Mouse (Mus musculus) liver, adult 2 months (tissue): ENCODE measurements around the gene Hoxc9. TPM values are rescaled to one million over a fixed set of nuclear protein-coding genes. Genes with fewer than 3 reads are reported as not detected.
A peak's percentile ranks its signal among the peaks of the same experiment; 100 is the strongest.

Source experiments
- DNase-seq: peaks from one replicate; pipeline ENCODE4 v3.0.0-alpha.2; 2011; ENCODE audit warnings: low read depth, low spot score; ENCODE audit errors: extremely low read depth
- H3K27ac ChIP-seq: fragments of 200-500 bp; replicated peaks from 2 replicates; pipeline ENCODE4 v1.5.1; 2012; ENCODE audit warnings: low read depth, mild to moderate bottlenecking, control low read depth, inconsistent platforms, low read length; ENCODE audit not compliant: insufficient read depth
- H3K27me3 ChIP-seq: fragments of 200-500 bp; 2 replicates; pipeline ENCODE4 v1.6.1; 2012; ENCODE audit warnings: mild to moderate bottlenecking, moderate library complexity, low read length, inconsistent platforms; ENCODE audit not compliant: control insufficient read depth, insufficient read depth
- H3K36me3 ChIP-seq: fragments of 200-500 bp; 2 replicates; pipeline ENCODE4 v1.6.1; 2012; ENCODE audit warnings: low read length, inconsistent platforms; ENCODE audit not compliant: control insufficient read depth, insufficient read depth
- H3K4me1 ChIP-seq: fragments of 200-500 bp; 2 replicates; pipeline ENCODE4 v1.6.1; 2011; ENCODE audit warnings: low read length; ENCODE audit not compliant: control insufficient read depth, insufficient read depth
- H3K4me3 ChIP-seq: fragments of 200-500 bp; 2 replicates; pipeline ENCODE4 v1.5.1; 2011; ENCODE audit warnings: low read depth, mild to moderate bottlenecking, control low read depth, low read length, moderate library complexity; ENCODE audit not compliant: insufficient read depth
- H3K79me2 ChIP-seq: fragments of 200-500 bp; 2 replicates; pipeline ENCODE4 v1.6.1; 2012; ENCODE audit warnings: inconsistent platforms, mild to moderate bottlenecking, low read length, moderate library complexity; ENCODE audit not compliant: control insufficient read depth, insufficient read depth
- H3K9ac ChIP-seq: fragments of 200-500 bp; 2 replicates; pipeline ENCODE4 v1.6.1; 2012; ENCODE audit warnings: low read depth, mild to moderate bottlenecking, control low read depth, inconsistent platforms, low read length
- CTCF ChIP-seq: fragments of 200-500 bp; IDR thresholded peaks from 2 replicates; pipeline ENCODE4 v1.5.1; 2011; ENCODE audit warnings: low read depth, low read length, control low read depth
- POLR2A ChIP-seq: fragments of 200-500 bp; IDR thresholded peaks from 2 replicates; pipeline ENCODE4 v1.6.1; 2011; ENCODE audit warnings: low read length, control low read depth; ENCODE audit not compliant: insufficient read depth; ENCODE audit errors: extremely low read depth
- WGBS: fragments of 180-500 bp; shearing (Covaris S2); methylation state at CpG from one replicate; pipeline ENCODE4 v1.1.7; 2018; 5-methylcytosine and 5-hydroxymethylcytosine counted together
- polyA plus RNA-seq: library from polyadenylated mRNA; depleted of rRNA; stranded (reverse); fragments of >200 nt; gene quantifications from 2 replicates; pipeline ENCODE4 v1.2.3, GENCODE M21; 2012
- total RNA-seq: library from RNA; depleted of rRNA; stranded (reverse); fragments of >200 nt; gene quantifications from 2 replicates; pipeline ENCODE4 v1.2.3, GENCODE M21; 2014

Hoxc9 gene
- total and polyA plus RNA-seq, 2 experiments: not detected

DNA sequence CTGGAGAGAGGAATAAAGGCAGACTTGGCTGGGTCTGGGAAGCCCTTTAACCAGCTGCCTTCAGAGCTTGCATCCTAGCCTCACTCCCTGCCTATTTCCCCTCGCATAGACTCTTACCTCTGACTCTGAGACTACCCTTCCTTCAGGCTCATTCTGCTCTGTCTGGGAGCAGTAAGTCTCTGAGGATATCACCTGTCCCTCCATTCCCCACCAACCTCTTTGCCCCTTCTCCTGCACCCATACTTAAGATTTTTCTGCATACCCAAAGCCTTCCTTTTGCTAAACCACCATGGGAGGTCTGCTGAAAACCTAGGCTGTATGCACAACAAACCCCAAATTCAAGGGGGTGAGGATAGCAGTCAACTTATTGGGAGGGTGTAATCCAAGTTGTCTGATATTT lies 3.7 kb downstream of the Hoxc9 start:
- TF ChIP-seq POLR2A (no peak), CTCF (no peak)
- WGBS: 0% methylated on average over 1 of the region's 1 CpGs
- H3K27ac ChIP-seq: no peak overlapping the region
- H3K4me1 ChIP-seq: no peaks in the 10 kb centered on the region; the same call in 1 of the 2 replicates
- H3K27me3 ChIP-seq: peaks cover 38% of the 10 kb centered on the region
- no peaks in the 10 kb centered on the region for H3K79me2 ChIP-seq
- H3K4me3 ChIP-seq: no peak overlapping the region
- no peak overlapping the region for H3K9ac ChIP-seq
- no peak for DNase-seq
- H3K36me3 ChIP-seq: no peaks in the 10 kb centered on the region

DNA sequence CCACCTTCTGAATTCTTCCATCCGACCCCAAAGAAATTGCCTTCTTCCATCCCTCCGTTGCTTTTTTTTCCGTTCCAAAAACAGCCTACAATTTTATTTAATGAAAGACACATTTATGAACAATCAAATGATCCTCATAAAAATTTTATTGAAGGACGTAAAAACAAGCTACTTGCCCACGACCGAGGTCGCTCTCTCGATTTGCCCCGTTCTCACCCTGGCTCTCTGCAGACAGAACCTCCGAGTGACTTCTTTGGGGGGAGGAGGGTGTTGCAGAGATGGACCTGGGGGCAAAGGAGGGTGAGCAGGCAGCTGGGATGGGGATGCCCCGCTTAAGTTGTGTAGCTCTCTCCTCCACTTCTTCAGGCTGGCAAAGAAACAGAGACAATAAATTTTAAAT lies 4.1 kb downstream of the Hoxc9 start:
- H3K4me1 ChIP-seq: no peaks in the 10 kb centered on the region; the same call in 1 of the 2 replicates
- no peak for DNase-seq
- no peak overlapping the region for H3K9ac ChIP-seq
- H3K36me3 ChIP-seq: no peaks in the 10 kb centered on the region
- H3K4me3 ChIP-seq: no peak overlapping the region
- H3K27me3 ChIP-seq: peaks cover 35% of the 10 kb centered on the region
- no peaks in the 10 kb centered on the region for H3K79me2 ChIP-seq
- 6% methylated on average over 11 of the region's 11 CpGs for WGBS
- TF ChIP-seq CTCF (no peak), POLR2A (no peak)
- H3K27ac ChIP-seq: no peak overlapping the region

DNA sequence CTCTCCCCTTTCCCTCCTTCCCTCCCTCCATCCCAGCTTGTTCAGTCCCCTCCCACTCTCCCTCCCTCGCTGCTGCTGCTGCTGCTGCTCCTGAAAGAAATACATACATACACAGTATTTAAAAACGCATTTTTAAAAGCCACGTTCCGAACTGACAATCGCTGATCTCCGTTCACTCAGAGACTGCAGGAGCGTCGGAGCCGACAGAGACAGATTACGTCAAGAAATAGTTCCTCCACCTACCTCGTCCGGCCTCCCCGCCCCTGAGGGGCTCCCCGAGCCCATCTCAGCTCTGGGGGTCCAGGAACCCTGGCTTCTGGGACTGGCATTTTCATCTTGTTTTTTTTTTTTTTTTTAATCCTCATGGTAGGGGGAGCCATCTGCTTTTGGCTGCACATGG lies 4.7 kb downstream of the Hoxc9 start:
- Histone ChIP-seq H3K27me3 (peaks cover 31% of the 10 kb centered on the region), H3K4me3 (no peak overlapping the region), H3K9ac (no peak overlapping the region), H3K27ac (no peak overlapping the region), H3K4me1 (no peaks in the 10 kb centered on the region; the same call in 1 of the 2 replicates), H3K36me3 (no peaks in the 10 kb centered on the region), H3K79me2 (no peaks in the 10 kb centered on the region)
- 4% methylated on average over 14 of the region's 14 CpGs for WGBS
- TF ChIP-seq POLR2A: no peak
- no peak for DNase-seq

DNA sequence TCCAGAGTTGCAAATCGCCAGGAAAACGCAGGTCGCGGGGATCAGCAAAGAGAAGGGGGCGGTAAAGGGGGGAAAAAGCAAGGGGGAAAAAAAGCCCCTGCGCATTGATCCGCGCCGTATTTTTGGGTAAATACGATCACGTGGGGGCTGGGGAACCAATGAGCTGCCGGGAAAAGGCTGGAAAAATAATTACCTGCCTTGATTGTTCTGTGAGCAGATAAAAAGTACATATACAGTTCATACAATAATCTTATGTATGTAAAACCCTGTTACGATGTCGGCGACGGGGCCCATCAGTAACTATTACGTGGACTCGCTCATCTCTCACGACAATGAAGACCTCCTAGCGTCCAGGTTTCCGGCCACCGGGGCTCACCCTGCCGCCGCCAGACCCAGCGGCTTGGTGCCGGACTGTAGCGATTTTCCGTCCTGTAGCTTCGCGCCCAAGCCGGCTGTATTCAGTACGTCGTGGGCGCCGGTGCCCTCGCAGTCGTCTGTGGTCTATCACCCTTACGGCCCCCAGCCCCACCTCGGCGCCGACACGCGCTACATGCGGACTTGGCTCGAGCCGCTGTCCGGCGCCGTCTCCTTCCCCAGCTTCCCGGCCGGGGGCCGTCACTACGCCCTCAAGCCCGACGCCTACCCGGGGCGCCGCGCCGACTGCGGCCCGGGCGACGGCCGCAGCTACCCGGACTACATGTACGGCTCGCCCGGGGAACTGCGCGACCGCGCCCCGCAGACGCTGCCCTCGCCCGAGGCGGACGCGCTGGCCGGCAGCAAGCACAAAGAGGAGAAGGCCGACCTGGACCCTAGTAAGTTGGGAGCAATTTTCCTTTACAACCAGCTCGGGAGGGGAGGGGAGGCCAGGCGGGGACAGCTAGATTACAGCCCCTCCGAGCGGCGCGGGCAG lies 5.4 kb downstream of the Hoxc9 start:
- TF ChIP-seq CTCF (no peak), POLR2A (no peak)
- no peaks in the 10 kb centered on the region; the same call in 1 of the 2 replicates for H3K4me1 ChIP-seq
- H3K79me2 ChIP-seq: no peaks in the 10 kb centered on the region
- H3K27me3 ChIP-seq: peaks cover 26% of the 10 kb centered on the region
- H3K36me3 ChIP-seq: no peaks in the 10 kb centered on the region
- no peak overlapping the region for H3K9ac ChIP-seq
- DNase-seq: no peak
- no peak overlapping the region for H3K27ac ChIP-seq
- 2% methylated on average over 88 of the region's 88 CpGs for WGBS
- H3K4me3 ChIP-seq: peak overlapping the region; percentile 6; the same call in 1 of the 2 replicates

DNA sequence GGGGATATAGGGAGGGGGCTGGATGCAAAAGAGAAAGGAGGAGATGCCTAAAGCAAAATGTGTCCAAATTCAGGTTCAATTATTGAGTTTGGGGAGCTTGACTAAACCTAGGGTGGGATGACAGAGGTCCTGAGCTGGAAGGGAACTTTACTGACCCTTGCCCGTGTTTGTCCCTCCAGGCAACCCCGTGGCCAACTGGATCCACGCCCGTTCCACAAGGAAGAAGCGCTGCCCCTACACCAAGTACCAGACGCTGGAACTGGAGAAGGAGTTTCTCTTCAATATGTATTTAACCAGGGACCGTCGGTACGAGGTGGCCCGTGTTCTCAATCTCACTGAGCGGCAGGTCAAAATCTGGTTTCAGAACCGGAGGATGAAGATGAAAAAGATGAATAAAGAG lies 7.5 kb downstream of the Hoxc9 start:
- H3K27ac ChIP-seq: no peak overlapping the region
- H3K27me3 ChIP-seq: peaks cover 17% of the 10 kb centered on the region
- no peaks in the 10 kb centered on the region for H3K36me3 ChIP-seq

DNA sequence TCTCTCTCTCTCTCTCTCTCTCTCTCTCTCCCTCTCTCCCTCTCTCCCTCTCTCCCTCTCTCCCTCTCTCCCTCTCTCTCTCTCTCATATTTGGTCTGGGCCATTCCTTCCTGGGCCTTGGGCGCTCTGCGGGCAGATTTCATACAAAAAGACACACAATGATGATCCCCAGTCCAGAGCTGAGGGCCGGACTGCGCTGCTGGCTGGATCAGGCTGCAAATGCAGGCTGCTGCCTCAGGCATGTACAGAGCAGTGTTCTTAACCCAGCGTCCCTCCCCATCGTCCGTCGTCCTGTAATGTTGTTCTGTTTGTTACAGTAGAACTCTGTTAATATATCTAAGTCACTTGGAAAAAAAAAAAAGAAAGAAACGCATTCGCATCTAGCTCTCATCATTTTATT lies 8.3 kb downstream of the Hoxc9 start:
- Histone ChIP-seq H3K27me3 (peaks cover 17% of the 10 kb centered on the region), H3K9ac (no peak overlapping the region)
- TF ChIP-seq CTCF (no peak), POLR2A (no peak)

More for the DNA sequence above, 7.5 kb downstream of the Hoxc9 start:
- H3K9ac ChIP-seq: no peak overlapping the region
- H3K4me3 ChIP-seq: no peak overlapping the region
- H3K4me1 ChIP-seq: no peaks in the 10 kb centered on the region; the same call in 1 of the 2 replicates
- 3% methylated on average over 12 of the region's 12 CpGs for WGBS
- no peak for DNase-seq
- no peaks in the 10 kb centered on the region for H3K79me2 ChIP-seq
- TF ChIP-seq POLR2A (no peak), CTCF (no peak)

More for the DNA sequence above, 8.3 kb downstream of the Hoxc9 start:
- WGBS: 6% methylated on average over 10 of the region's 10 CpGs
- Histone ChIP-seq H3K79me2 (no peaks in the 10 kb centered on the region), H3K36me3 (no peaks in the 10 kb centered on the region), H3K4me3 (no peak overlapping the region), H3K4me1 (no peaks in the 10 kb centered on the region; the same call in 1 of the 2 replicates), H3K27ac (no peak overlapping the region)
- no peak for DNase-seq
